Mouse (Mus musculus): ENCODE measurements around the gene Nthl1.
"Not testable (repeated sequence)": the region's sequence is repeated elsewhere in the genome, so short reads cannot be mapped to it uniquely, and the experiment has no call there.

The Nthl1 gene

DNA sequence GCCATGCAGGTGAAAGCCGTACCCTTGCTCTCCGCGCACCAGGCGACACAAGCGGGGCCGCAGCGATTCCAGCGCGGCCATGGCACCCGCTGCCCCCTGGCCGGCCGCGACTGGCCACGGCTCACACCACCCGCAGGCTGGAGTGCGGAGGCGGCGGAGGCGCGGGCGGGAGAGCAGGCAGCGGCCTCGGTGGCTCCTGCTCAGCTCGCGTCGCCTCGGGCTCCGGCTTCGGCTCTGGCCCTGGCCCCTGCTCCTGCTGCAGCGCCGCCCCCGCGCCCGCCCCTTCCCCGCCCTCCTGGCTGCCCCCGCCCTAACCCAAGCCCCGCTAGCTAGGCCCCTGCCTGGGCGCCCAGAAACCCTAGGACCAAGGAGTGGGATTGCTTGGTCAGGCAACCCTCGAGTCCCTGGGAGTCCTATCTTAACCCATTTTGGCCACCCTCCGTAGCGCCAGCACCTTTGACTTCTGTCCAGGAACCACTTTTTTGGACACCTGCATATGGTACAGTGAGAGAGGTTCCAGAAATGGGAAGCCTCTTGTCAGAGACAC, 17.7 kb downstream of the Nthl1 start, which contains the start of gene Slc9a3r2:
TSS of gene Slc9a3r2 (minus strand) at position 258 of the 547 bp plus-strand sequence.
- no peak for DNase-seq (ENCODE audit: low spot score in 2 of 2)

DNA sequence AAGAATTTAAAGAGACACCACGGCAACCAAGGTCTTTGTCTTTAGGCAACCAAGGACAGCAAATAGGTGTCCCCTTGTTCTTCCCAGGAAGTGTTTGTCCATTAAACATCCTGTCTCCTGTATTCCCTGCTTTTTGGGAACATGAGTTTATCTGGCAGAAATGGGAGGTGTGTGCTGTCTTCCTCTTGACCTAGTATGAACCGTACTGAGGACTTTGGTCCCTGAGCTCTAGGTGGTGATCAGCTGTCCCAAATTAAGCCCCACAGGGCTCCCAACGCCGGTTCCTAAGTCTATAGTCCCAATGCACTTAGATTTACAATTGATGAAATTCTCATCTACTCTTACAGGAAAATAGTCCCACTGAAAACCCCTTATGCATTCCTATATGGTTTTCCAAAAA, 18.3 kb downstream of the Nthl1 start:
- no peak for DNase-seq (ENCODE audit: low spot score in 2 of 2)

DNA sequence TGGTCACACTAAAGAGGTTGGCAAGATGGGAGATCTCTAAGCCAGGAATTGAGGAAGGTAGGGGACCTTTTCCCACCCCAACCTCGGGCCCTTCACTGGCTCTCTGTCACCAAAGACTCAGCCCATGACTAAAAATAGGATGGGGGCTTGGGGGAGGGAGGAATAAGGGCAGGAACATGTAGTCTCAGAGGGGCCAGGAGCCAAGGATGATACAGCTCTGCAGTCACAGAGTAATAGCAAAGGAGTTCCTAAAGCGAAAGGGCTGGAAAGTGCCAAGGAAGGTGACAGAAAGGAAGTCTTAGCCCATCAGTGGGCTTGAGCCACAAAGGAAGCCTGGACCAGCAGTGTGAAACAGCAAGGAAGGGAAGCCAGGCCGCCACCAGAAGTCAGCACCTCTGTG, 19.4 kb downstream of the Nthl1 start:
- DNase-seq (ENCODE audit: low spot score in 2 of 2), result no peak

DNA sequence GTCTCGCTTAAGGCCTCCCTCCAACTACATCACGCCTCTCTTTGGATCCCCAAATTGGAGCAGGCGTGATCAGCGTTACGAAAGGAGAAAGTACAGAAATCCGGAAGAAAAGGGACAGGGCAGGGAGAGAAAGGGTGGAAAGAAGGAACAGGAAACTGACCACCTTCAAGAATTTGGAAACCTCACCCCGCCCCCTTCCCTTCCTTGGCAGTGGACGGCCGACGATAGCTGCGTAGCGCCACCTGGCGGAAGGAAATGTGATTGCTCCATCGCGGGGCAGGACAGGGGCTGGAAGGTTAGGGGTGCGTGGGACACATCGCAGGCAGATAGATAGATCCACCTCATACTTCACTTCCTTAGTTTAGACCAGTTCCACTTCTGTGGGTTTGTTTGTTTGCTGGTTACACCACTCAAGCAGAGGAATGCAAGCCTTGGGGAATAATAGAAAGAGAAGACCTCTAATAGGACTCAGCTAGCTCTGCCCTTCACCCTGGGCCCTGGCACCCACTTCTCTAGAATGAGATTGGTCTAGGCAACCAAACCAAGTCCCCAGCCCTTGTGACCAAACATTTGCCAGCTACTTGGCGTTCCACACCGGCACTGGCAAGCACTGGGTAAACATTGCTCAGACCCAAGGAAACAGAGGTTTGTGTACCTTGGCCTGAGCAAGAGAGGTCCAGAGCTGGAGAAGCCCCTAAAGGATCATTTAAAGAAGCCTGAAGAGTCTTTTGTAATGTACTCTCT, 21.7 kb downstream of the Nthl1 start:
- peak; percentile 29 to 75 for DNase-seq (ENCODE audit: low spot score in 2 of 2)

DNA sequence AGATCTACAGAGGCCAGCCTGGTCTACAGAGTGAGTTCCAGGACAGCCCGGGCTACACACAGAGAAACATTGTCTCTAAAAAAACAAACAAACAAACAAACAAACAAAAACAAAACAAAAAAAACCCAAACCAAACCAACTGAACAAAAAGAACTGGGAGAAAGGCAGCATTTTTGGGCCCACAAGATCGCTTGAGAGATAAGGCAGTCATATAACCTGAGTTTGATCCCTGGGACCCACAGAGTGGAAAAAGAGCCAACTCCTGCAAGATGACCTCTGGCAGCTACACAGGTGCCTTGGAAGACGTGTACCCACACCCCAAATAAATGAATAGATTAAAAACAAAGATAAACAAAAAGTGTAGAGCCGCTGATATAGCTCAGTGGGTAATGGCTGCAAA, 22.5 kb downstream of the Nthl1 start:
- DNase-seq (ENCODE audit: low spot score in 2 of 2), result no peak

DNA sequence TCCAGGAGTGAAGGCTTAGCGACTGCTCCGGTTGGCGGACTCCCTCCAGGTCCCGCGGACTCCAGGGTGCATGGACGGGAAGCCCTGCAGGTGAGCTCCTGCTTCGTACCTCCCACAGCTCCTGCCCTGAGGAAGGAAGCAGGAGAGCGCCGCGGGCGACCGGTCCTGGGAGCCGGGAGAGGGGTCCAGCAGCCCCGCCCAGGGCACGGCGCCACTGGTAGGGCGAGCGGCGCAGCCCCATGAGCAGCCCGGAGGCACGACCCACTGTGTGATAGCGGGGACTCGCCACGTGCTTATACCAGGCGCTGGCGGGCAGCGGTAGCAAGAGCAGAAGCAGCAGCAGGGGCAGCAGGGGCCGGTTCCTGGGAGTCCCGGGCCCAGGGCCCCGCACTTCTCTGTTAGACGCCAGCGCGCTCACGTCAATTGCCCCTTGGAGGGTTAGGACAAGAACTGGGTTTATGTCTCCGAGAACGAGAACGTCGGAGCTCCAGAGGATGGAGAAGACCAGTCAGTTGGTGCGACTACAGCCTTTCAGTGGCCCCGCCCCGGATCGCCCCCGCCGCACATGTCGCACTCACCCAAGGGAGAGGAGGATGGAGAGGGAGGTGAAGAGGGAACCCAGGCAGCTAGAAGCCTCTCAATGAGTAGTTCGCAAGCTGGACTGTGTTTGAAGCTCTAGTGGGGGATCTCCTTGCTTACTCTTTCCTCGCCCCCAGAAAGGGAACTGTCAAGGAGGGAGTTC, 25.7 kb downstream of the Nthl1 start, which contains the start of gene Npw:
TSS of gene Npw (minus strand) at position 441 of the 742 bp plus-strand sequence.
- DNase-seq (ENCODE audit: low spot score in 2 of 2), result no peak

DNA sequence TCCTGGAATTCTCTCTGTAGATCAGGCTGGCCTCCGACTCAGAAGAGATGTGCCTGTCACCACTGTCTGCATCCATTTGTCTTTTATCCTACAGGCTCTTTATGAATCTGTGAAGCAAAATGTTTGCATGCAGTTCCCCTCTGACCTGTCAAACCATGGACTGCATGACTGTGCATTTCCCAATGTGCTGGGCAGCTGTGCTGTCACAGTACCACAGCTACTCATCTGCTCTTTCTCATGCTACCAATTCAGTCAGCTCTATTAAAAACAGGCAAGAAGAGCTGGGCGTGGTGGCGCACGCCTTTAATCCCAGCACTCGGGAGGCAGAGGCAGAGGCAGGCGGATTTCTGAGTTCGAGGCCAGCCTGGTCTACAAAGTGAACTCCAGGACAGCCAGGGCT, 34.5 kb downstream of the Nthl1 start:
- DNase-seq (ENCODE audit: low spot score in 2 of 2), result not testable (repeated sequence)

DNA sequence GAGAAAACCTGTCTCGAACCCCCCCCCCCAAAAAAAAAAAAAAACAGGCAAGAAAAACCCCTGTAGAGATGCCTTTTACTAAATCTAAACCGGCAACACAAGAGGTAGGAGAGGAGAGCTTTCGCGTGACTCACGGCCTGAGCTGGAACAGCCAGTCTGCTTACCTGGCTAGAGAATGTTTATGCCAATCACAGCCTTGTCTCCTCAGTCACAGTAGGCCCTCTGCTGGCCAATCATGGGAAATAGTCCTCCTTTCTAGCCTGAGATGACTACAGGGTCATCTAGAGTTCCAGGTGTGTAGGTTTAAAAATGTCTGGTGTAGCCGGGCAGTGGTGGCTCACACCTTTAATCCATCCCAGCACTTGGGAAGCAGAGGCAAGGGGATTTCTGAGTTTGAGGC, 34.9 kb downstream of the Nthl1 start:
- peak; percentile 27 to 60 for DNase-seq (ENCODE audit: low spot score in 2 of 2)

DNA sequence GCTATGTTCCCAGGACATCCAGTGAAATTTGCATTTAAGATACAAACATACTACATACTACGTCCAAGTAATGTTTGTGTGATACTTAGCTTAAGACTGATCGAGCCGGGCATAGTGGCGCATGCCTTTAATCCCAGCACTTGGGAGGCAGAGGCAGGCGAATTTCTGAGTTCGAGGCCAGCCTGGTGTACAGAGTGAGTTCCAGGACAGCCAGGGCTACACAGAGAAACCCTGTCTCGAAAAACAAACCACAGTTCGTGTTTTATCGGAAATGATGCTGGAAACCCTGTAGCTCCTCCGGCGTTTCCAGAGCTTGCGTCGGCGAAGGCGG, 36.7 kb downstream of the Nthl1 start:
- DNase-seq (ENCODE audit: low spot score in 2 of 2), result not testable (repeated sequence)

DNA sequence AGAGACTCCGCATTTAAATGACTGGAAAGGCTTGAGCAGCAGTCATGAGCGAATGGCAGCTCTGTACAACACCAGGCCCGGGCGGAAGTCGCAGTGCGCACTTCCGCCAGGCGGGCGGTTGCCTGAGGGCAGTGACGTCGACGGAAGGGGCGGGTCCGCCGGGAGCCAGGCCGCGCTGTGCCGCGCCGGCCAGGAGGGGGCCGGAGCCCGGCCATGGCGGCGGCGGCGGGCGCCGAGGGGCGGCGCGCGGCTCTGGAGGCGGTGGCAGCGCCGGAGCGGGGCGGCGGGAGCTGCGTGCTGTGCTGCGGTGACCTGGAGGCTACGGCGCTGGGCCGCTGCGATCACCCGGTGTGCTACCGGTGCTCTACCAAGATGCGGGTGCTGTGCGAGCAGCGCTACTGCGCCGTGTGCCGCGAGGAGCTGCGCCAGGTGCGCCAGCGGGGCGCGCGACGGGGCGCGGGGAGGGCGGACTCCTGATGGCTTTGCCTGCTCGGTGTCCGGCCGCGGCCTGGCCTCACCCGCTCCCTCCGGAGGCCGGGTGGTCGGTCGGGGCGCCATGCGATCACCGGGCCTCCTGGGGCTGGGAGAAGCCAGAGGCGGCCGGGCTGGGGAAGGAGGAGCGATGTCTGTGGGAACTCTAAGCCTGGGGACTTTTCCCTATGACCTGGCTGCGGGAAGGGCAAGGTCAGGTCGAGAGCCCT, 37.2 kb downstream of the Nthl1 start, which contains the start of gene Zfp598:
TSS of gene Zfp598 (plus strand) at position 143 of the 701 bp plus-strand sequence.
- DNase-seq (ENCODE audit: low spot score in 2 of 2), result peak; percentile 90 to 97

DNA sequence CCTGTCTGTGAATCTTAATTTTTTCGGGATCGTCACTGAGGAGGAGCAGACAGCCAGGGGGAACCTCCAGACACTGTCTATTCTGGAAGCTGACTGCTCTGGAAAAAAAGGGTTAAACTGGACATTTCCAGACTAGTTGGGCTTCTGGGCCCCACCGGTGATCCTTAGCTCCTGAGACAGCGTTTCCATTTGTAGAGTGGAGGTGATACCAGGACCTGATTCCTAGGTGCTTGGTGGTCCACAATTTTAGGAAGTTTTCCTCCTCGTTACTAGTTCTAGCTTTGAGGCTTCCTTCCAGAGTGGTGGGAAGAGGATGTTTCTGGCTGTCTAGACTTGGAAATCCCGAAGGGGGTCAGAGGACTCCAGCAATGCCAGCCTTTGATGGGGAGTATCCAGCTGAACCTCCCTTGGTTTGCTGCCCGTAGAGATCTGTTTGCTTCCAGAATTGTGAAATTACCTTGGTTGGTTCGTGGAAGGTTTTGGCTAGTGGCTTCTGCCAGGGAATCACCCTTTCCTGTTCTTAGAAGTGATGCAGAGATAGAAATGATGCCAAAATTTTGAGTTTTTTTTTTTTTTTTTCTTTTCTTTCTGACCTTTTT, 37.9 kb downstream of the Nthl1 start:
- DNase-seq (ENCODE audit: low spot score in 2 of 2), result no peak

DNA sequence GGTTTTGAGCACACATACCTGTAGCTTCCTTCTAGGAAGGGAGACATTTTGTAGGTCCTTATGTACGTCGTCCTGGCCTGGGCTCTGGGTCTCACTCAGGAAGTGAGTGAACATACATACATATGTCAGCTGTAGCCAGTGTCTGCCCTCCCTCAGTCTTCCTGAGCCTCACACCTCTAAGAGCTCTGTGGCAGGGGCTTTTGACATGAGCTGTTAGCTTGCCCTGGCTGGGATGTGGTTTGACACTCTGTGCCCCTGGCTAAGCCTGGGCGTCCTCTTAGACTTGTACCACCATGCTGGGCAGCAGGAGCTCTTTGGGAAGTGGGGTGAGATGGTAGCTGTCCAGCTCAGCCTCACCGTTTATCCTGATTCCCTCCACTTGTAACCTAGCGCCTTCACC, 38.9 kb downstream of the Nthl1 start:
- no peak for DNase-seq (ENCODE audit: low spot score in 2 of 2)

DNA sequence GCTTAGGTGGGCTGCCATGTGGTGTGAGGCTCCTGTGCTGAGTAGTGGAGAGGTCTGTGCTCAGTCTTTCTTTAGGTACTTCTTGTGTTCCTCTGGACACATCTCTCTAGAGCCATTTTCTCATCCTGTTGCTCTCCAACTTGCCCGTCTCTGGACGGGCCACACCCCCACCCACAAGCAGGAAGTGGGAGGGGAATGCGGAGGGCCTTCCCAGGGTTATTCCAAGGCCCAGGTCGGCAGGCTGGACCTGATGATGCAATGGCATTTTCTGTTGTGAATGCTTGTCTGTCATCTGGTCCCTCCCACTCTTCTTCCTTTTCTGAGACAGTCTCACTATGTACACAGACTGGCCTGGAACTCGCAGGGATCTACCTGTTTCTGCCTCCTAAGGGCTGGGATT, 39.7 kb downstream of the Nthl1 start:
- no peak for DNase-seq (ENCODE audit: low spot score in 2 of 2)

DNA sequence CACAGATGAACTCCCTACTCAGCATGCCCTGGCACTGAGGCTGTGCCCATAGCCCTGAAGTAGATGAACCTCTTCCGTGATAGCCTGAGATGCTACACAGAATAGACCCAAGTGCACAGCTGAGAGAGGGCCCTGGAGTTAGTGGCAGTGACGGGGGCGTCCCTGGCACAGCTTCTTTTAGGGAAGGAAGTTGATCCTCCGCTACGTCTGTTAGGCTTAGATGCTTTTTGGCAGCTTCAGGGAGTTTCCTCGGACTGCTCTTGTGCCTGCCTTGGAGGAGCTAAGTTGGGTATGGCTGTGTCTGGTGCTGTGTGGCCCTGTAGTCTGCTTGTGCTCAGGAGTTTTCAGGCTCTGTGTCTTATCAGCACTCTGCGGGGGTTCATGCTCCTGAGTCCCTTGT, 41.8 kb downstream of the Nthl1 start:
- DNase-seq (ENCODE audit: low spot score in 2 of 2), result no peak

DNA sequence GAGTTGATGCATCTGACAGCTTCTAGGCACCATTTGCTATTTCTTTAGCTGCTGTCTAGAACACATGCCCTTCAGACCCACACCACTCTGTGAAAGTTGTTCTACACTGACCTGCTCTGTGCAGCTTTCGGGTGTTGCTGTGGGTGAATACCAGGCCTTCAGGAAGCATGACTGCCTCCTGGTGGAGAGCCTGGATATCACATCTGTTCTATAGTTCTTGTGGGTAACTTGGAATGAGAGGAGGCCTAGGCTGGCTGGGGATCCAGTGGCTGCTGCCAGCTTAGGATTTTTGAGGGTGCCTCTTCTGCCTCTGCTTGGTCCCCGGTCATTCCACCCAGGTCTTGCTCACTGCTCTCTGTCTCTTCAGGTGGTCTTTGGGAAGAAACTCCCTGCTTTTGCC, 43.7 kb downstream of the Nthl1 start:
- peak; percentile 53 to 77 for DNase-seq (ENCODE audit: low spot score in 2 of 2)

DNA sequence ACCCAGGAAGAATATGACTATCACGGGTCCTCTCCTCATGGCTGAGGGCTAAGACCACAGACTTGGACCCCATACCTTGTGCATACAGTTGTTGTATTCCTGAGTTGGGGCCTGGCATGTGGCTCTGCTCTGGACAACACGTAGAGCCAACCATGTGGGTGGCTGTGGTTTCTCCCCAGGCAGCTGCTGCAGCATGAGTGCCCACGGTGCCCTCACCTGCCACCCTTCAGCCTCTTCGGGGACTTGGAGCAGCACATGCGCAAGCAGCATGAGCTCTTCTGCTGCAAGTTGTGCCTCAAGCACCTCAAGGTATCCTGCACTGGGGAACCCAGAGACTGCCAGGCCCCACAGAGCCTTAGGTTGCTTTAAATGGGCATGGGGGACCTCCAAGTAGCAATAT, 44.4 kb downstream of the Nthl1 start:
- no peak for DNase-seq (ENCODE audit: low spot score in 2 of 2)

DNA sequence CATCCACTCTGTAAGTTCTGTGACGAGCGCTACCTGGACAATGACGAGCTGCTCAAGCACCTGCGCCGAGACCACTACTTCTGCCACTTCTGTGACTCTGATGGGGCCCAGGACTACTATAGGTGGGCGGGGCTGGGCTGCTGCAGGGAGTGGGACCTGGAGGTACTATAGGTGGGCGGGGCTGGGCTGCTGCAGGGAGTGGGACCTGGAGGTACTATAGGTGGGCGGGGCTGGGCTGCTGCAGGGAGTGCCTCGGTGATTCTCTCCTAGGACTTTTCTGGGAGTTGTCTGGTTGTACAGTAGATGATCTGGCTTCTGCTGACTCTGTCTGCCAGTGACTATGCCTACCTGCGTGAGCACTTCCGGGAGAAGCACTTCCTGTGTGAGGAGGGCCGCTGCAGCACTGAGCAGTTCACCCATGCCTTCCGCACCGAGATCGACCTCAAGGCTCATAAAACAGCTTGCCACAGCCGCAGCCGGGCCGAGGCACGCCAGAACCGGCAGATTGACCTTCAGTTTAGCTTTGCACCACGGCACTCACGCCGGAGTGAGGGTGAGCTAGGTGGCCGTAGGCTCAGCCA, 45.1 kb downstream of the Nthl1 start:
- no peak for DNase-seq (ENCODE audit: low spot score in 2 of 2)

DNA sequence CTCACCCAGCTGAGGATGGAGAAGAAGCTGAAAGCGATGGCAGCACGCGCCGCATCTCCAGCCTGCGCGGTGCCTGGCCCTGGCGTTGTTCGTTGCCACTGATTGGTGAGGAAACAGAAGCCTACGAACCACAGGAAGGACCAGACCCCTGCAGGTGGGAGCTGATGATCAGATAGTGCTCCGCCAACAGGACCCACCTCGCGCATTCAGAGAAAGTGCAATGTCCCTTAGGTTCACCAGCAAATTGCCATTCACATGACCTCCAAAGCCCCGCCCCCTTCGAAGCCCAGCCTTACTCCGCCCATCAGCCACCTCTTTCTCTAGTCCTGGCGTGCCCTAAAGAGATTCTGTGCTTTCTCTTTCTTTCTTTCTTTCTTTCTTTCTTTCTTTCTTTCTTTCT, 54.0 kb downstream of the Nthl1 start:
- DNase-seq (ENCODE audit: low spot score in 2 of 2), result peak; percentile 31 to 33

DNA sequence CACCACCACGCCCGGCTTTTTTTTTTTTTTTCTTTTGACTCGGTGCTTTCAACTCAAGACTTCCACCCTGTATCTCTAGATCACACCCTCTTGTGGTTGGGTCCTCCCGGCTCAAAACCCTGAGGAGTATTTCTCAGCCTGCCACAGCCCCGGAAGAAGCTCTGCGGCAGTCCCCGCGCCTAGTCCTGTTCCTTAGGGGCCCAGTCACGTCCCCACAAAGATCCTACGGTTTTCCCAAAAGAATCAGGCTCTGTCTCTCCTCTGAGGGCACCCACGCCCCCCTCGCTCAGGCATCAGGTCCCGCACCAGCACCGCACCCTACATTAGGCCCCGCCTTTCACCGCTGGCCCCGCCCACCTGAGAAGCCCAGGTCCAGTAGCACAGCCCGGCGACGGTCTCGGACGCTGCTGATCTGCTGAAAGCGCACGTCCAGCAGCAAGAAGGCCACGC, 54.7 kb downstream of the Nthl1 start:
- peak; percentile 42 to 47 for DNase-seq (ENCODE audit: low spot score in 2 of 2)

DNA sequence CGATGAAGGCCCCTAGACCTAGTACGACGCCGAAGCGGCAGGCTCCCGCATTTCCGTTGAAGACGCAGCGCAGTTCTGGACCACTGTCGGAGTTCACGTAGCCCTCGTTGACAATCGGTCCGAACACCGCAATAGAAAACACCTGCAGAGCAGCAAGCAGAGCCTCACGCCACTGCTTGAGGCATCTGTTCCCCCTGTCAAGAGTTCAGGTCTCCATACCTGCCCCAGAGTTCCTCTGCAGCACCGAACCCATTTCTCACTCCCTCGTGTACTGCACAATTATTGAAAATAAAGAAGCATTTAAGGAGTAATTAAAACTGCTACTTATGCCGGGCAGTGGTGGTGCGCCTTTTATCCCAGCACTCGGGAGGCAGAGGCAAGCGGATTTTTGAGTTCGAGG, 55.1 kb downstream of the Nthl1 start:
- no peak for DNase-seq (ENCODE audit: low spot score in 2 of 2)
